Mouse (Mus musculus) megakaryocyte, embryonic 14.5 days (primary cell): Measurements from ENCODE around the gene Dpep1.

ENCODE experiments used
- FLI1 ChIP-seq: IDR thresholded peaks from 2 replicates; pipeline ENCODE4 v1.6.1; 2012; ENCODE audit warnings: low read length, inconsistent platforms, mixed read lengths
- GATA1 ChIP-seq: IDR thresholded peaks from 3 replicates; pipeline ENCODE4 v1.6.1; 2012; ENCODE audit warnings: mixed read lengths, low read length, inconsistent platforms, borderline replicate concordance

DNA sequence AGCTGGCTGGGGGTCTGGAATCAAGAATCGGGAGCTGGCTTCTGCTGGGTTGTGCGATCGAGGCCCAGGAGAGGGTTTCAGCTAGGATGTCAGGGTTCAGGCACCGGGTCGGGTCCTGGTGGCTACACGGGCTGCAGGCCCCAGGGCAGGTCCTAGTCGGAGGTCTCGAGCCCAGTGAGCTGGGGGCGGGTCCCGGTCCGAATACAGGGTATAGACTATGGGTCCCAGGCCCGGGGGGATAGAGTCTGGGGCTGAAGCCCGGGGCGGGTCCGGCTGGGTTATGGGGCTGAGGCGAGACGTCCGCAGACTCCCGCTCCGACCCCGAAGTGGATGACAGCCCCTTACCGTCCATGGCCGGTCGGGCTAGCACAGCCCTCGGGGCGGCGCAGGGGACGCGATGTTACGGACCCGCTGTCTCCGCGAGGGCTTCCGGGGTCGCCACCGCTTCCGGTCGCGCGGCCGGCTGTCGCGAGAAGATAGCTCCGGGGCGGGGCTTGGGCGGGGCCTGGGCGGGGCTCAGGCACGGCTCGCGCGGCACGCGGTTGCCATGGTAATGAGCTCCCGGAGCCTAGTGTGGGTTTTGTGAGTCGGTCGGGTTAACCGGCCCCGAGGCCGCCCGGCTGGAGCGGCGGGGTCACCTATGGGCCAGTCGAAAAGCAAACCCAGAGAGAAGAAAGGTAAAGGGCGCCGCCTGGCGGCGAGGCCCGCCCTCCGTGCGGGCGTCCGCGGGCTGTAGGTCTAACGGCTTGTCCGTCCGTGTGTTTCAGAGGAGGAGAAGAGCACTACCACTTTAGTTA, 26.5 kb downstream of the Dpep1 start, which contains the start of the genes Chmp1a and Spata33:
- TF ChIP-seq GATA1 (no peak), FLI1 (peak; percentile 45; the same call in 1 of the 2 replicates)
